Mouse (Mus musculus): ENCODE data around the gene Samd4b. TPM values are rescaled to one million over a fixed set of nuclear protein-coding genes. Genes with fewer than 3 reads are reported as not detected.
"Not testable (repeated sequence)": the region's sequence is repeated elsewhere in the genome, so short reads cannot be mapped to it uniquely, and the experiment has no call there.

The Samd4b gene
- polyA plus RNA-seq, 1 experiment from 2014 or later, result 25.2 TPM

DNA sequence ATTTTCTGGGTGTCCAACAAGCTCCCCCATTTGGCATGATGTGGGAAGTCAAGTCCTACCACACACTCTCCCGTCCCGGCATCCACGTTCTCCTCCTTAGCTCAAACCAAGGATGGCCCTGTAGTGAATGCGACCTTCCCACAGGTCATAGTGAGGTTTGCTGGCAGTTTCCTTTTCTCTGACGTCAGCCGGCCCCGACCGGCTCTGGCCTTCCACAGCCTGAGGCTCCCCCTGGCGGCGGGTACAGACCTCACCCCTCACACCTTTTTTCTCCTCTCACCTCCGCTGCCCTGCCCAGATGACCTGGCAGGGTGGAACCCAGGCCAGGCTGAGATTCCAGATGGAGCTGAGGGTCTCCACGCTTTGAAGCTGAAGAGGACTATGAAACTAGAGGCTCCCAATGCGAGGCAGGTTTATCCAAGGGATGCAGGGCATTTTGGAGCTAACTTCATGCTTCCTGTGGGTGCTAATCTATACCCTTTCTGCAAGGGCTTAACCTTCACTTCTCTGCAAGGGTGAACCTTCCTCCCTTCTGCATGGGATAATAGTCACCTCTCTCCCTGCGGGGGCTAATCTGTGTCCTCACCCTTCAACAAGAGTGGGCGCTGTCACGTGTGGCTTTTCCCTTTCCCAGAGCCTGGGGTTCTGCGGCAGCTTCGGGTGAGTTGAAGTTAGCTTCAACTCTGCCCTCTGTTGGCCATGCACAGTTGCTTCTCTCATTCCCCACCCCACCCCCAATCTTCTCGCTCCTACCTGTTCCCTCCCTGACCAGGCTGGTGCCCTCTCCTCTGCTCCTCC, 69.8 kb downstream of the Samd4b start:
- Histone ChIP-seq H3K4me1 (ENCODE audit: control insufficient read depth in 2 of 2, insufficient read depth in 2 of 2, low read length in 2 of 2) (0 out of 4 replicates have a peak, but pooled peaks cover 0 to 2% of the 10 kb centered on the region in 2 experiments), H3K27ac (replicated peaks in 1 of 2; ENCODE audit: control insufficient read depth in 1 of 2, insufficient read depth in 1 of 2, low read depth in 2 of 2, low read length in 2 of 2) (no peak overlapping the region), H3K9me3 (ENCODE audit: control insufficient read depth, low read length) (no peaks in the 10 kb centered on the region), H3K36me3 (ENCODE audit: control insufficient read depth, insufficient read depth, low read length) (no peaks in the 10 kb centered on the region), H3K27me3 (ENCODE audit: control insufficient read depth, insufficient read depth, low read length) (no peaks in the 10 kb centered on the region), H3K4me3 (ENCODE audit: control insufficient read depth in 1 of 2, insufficient read depth in 1 of 2, low read depth in 1 of 2, low read length in 2 of 2) (no peak overlapping the region), H3K9ac (ENCODE audit: low read length) (no peak overlapping the region), H3K4me2 (ENCODE audit: low read length) (no peak overlapping the region)
- 0 out of 2 replicates have a peak, but pooled peaks have one; percentile 17 for ATAC-seq (ENCODE audit: insufficient number of reproducible peaks, insufficient read depth, low FRiP score, low read depth)
- 6% methylated on average over 19 of the region's 19 CpGs for WGBS

- not testable (repeated sequence) for ATAC-seq (ENCODE audit: insufficient number of reproducible peaks, insufficient read depth, low FRiP score, low read depth); H3K4me1 ChIP-seq (ENCODE audit: control insufficient read depth in 2 of 2, insufficient read depth in 2 of 2, low read length in 2 of 2); H3K27me3 ChIP-seq (ENCODE audit: control insufficient read depth, insufficient read depth, low read length); H3K9me3 ChIP-seq (ENCODE audit: control insufficient read depth, low read length); H3K27ac ChIP-seq (replicated peaks in 1 of 2; ENCODE audit: control insufficient read depth in 1 of 2, insufficient read depth in 1 of 2, low read depth in 2 of 2, low read length in 2 of 2); H3K9ac ChIP-seq (ENCODE audit: low read length); H3K4me2 ChIP-seq (ENCODE audit: low read length); H3K4me3 ChIP-seq (ENCODE audit: control insufficient read depth in 1 of 2, insufficient read depth in 1 of 2, low read depth in 1 of 2, low read length in 2 of 2); H3K36me3 ChIP-seq (ENCODE audit: control insufficient read depth, insufficient read depth, low read length)
- 55% methylated on average over 5 of the region's 6 CpGs for WGBS
Measured at GRCm38 (mm10) chr7:28522536-28522935, 75.4 kb downstream of the Samd4b start, which contains the start of gene Ifnl3. Gene Ifnl3, plus strand, starts transcription at chr7:28522836.

GRCm38 (mm10) chr7:28511441-28511840, 86.5 kb downstream of the Samd4b start:
- Histone ChIP-seq H3K36me3 (ENCODE audit: control insufficient read depth, insufficient read depth, low read length) (no peaks in the 10 kb centered on the region), H3K4me1 (ENCODE audit: control insufficient read depth in 2 of 2, insufficient read depth in 2 of 2, low read length in 2 of 2) (no peaks in the 10 kb centered on the region), H3K4me2 (ENCODE audit: low read length) (no peak overlapping the region), H3K27ac (replicated peaks in 1 of 2; ENCODE audit: control insufficient read depth in 1 of 2, insufficient read depth in 1 of 2, low read depth in 2 of 2, low read length in 2 of 2) (no peak overlapping the region), H3K9ac (ENCODE audit: low read length) (no peak overlapping the region), H3K4me3 (ENCODE audit: control insufficient read depth in 1 of 2, insufficient read depth in 1 of 2, low read depth in 1 of 2, low read length in 2 of 2) (no peak overlapping the region), H3K27me3 (ENCODE audit: control insufficient read depth, insufficient read depth, low read length) (no peaks in the 10 kb centered on the region), H3K9me3 (ENCODE audit: control insufficient read depth, low read length) (no peaks in the 10 kb centered on the region)
- no peak for ATAC-seq (ENCODE audit: insufficient number of reproducible peaks, insufficient read depth, low FRiP score, low read depth)
- 65% methylated on average over 8 of the region's 8 CpGs for WGBS

DNA sequence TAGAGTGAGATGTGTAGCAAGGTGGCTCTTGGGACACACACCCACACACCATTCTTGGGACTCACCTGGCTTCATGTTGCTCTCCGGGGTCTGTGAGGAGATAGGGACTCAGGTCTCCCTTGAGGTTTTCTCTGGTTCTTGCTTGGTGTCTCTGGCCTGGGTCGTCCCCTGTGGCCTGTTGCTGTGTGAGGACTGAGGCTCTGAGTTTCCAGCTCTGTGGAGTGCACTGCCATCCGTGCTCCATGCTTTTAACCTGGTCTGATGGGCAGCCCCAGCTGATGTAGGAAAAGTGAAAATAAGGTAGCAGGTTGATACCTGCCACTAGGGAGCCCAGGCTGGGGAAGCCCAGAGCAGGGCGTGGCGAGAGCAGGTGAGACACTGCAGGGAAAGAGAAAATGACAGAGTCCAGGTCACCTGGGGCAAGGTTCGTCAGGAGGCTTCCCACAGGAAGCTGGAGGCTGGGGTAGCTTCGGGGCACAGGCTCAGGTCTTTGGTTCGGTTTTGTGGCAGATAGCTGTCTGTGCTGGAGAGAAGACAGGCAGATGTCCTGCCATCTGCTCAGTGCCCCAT, 87.5 kb downstream of the Samd4b start, which contains the start of gene Ifnl2:
Ifnl2 (minus strand) TSS at position 51 of the 570 bp plus-strand sequence.
- H3K4me3 ChIP-seq (ENCODE audit: control insufficient read depth in 1 of 2, insufficient read depth in 1 of 2, low read depth in 1 of 2, low read length in 2 of 2); H3K36me3 ChIP-seq (ENCODE audit: control insufficient read depth, insufficient read depth, low read length); H3K4me2 ChIP-seq (ENCODE audit: low read length); ATAC-seq (ENCODE audit: insufficient number of reproducible peaks, insufficient read depth, low FRiP score, low read depth); H3K9me3 ChIP-seq (ENCODE audit: control insufficient read depth, low read length); H3K27me3 ChIP-seq (ENCODE audit: control insufficient read depth, insufficient read depth, low read length); H3K4me1 ChIP-seq (ENCODE audit: control insufficient read depth in 2 of 2, insufficient read depth in 2 of 2, low read length in 2 of 2); H3K9ac ChIP-seq (ENCODE audit: low read length); H3K27ac ChIP-seq (replicated peaks in 1 of 2; ENCODE audit: control insufficient read depth in 1 of 2, insufficient read depth in 1 of 2, low read depth in 2 of 2, low read length in 2 of 2): not testable (repeated sequence)
- WGBS, result 46% methylated on average over 8 of the region's 8 CpGs

DNA sequence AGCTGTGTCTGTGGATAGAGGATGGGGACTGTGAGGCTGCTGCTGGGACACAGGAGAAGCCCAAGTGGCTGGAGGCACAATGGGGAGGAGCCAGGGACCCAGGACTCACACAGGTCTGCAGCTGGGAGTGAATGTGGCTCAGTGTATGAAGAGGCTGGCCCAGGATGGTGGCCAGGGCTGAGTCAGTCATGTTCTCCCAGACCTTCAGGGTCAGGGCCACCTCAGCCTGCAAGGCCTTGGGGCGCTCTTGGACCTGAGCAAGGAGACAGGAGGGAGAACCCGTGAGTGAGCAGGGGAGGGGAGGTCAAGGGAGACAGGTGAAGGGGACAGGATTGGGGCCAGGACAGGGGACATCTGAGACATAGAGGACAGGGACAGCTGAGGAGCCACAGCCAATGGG, 88.8 kb downstream of the Samd4b start:
- H3K9me3 ChIP-seq (ENCODE audit: control insufficient read depth, low read length); H3K4me3 ChIP-seq (ENCODE audit: control insufficient read depth in 1 of 2, insufficient read depth in 1 of 2, low read depth in 1 of 2, low read length in 2 of 2); H3K9ac ChIP-seq (ENCODE audit: low read length); H3K27me3 ChIP-seq (ENCODE audit: control insufficient read depth, insufficient read depth, low read length); H3K27ac ChIP-seq (replicated peaks in 1 of 2; ENCODE audit: control insufficient read depth in 1 of 2, insufficient read depth in 1 of 2, low read depth in 2 of 2, low read length in 2 of 2); H3K4me1 ChIP-seq (ENCODE audit: control insufficient read depth in 2 of 2, insufficient read depth in 2 of 2, low read length in 2 of 2); H3K36me3 ChIP-seq (ENCODE audit: control insufficient read depth, insufficient read depth, low read length); H3K4me2 ChIP-seq (ENCODE audit: low read length): not testable (repeated sequence)
- WGBS, result no CpG with 5 or more reads among the region's 2 CpGs
- ATAC-seq (ENCODE audit: insufficient number of reproducible peaks, insufficient read depth, low FRiP score, low read depth), result peak; percentile 23; the same call in 1 of the 2 replicates

GRCm38 (mm10) chr7:28505585-28505984, 92.4 kb downstream of the Samd4b start:
- Histone ChIP-seq H3K9ac (ENCODE audit: low read length) (no peak overlapping the region), H3K4me1 (ENCODE audit: control insufficient read depth in 2 of 2, insufficient read depth in 2 of 2, low read length in 2 of 2) (no peaks in the 10 kb centered on the region), H3K4me3 (ENCODE audit: control insufficient read depth in 1 of 2, insufficient read depth in 1 of 2, low read depth in 1 of 2, low read length in 2 of 2) (no peak overlapping the region), H3K36me3 (ENCODE audit: control insufficient read depth, insufficient read depth, low read length) (no peaks in the 10 kb centered on the region), H3K27ac (replicated peaks in 1 of 2; ENCODE audit: control insufficient read depth in 1 of 2, insufficient read depth in 1 of 2, low read depth in 2 of 2, low read length in 2 of 2) (no peak overlapping the region), H3K4me2 (ENCODE audit: low read length) (no peak overlapping the region), H3K27me3 (ENCODE audit: control insufficient read depth, insufficient read depth, low read length) (no peaks in the 10 kb centered on the region), H3K9me3 (ENCODE audit: control insufficient read depth, low read length) (no peaks in the 10 kb centered on the region)
- 7% methylated on average over 5 of the region's 5 CpGs for WGBS
- ATAC-seq (ENCODE audit: insufficient number of reproducible peaks, insufficient read depth, low FRiP score, low read depth), result no peak

DNA sequence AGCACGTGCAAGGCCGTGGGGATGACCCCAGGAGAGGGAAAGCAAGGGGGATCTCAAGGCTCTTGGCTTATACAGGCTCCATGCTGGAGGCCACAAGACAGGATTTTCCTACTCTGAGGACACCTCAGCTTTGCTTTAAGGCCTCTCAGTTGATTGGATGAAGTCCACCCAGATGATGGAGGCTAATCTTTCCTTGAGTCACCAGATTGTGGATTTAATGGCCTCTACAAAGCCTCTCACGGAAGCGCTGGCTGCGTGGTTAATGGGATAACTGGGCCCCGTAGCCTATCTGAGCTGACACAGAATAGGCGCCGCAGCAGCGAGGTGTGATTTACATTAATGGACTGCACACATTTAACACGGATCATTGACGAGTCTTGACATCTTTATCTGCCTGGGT, 102.5 kb downstream of the Samd4b start:
- Histone ChIP-seq H3K27me3 (ENCODE audit: control insufficient read depth, insufficient read depth, low read length) (no peaks in the 10 kb centered on the region), H3K4me3 (ENCODE audit: control insufficient read depth in 1 of 2, insufficient read depth in 1 of 2, low read depth in 1 of 2, low read length in 2 of 2) (no peak overlapping the region), H3K9me3 (ENCODE audit: control insufficient read depth, low read length) (no peaks in the 10 kb centered on the region), H3K36me3 (ENCODE audit: control insufficient read depth, insufficient read depth, low read length) (no peaks in the 10 kb centered on the region), H3K27ac (replicated peaks in 1 of 2; ENCODE audit: control insufficient read depth in 1 of 2, insufficient read depth in 1 of 2, low read depth in 2 of 2, low read length in 2 of 2) (no peak overlapping the region), H3K4me2 (ENCODE audit: low read length) (no peak overlapping the region), H3K4me1 (ENCODE audit: control insufficient read depth in 2 of 2, insufficient read depth in 2 of 2, low read length in 2 of 2) (no peaks in the 10 kb centered on the region), H3K9ac (ENCODE audit: low read length) (no peak overlapping the region)
- 73% methylated on average over 11 of the region's 11 CpGs for WGBS
- no peak for ATAC-seq (ENCODE audit: insufficient number of reproducible peaks, insufficient read depth, low FRiP score, low read depth)
